Mouse (Mus musculus) megakaryocyte, adult 5-6 weeks (primary cell): ENCODE measurements around the gene Map3k14. TPM values are rescaled to one million over a fixed set of nuclear protein-coding genes. Genes with fewer than 3 reads are reported as not detected.
"Not testable (repeated sequence)": the region's sequence is repeated elsewhere in the genome, so short reads cannot be mapped to it uniquely, and the experiment has no call there.

Experiments
- ATAC-seq: 2 replicates; pipeline ENCODE4 v1.8.0; 2016; ENCODE audit warnings: mild to moderate bottlenecking, inconsistent platforms; ENCODE audit not compliant: poor library complexity, severe bottlenecking
- total RNA-seq, 2 experiments: library from RNA; stranded (forward) in 1 of 2; stranded (reverse) in 1 of 2; fragments of 153-499, 151-499 nt in 1 of 2; fragments of 221-1000, 200-1000 nt in 1 of 2; gene quantifications; 2 replicates each; pipeline versions ENCODE4 v1.2.3 to v1.2.4; 2015 to 2017

Gene Map3k14
- total RNA-seq, 2 experiments from 2014 or later: 15.4 to 16.6 TPM

DNA sequence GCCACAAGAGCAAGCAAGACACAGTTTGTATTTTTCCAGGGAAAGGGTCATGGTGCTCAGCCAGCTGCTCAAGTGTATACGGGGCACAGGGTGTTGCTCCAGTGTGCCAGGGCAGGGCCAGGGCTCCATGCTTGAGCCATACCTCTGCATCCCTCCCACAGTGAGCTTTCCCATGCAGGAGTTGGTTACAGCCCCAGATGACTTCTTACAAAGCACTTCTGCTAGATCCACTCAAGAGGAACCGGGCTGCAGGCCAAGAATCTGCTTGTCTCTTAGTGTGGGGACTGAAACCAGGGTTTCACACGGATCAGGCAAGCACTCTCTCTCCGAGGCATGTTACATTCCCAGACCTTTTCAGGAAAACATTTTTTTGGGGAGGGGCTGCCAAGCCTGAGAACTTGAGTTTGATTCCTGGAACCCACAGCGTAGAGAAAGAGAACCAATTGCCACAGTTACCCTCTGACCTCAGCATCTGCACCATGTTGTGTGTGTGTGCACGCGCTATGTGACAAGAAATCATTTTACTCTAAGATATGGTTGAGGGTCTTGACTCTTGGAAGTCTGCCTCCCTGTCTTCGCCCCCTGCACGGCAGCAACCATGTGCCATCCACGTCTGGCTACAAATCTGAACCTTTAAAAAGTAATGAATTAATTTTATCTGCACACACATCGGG is 19.6 kb downstream of the Map3k14 start:
- no peak for ATAC-seq

DNA sequence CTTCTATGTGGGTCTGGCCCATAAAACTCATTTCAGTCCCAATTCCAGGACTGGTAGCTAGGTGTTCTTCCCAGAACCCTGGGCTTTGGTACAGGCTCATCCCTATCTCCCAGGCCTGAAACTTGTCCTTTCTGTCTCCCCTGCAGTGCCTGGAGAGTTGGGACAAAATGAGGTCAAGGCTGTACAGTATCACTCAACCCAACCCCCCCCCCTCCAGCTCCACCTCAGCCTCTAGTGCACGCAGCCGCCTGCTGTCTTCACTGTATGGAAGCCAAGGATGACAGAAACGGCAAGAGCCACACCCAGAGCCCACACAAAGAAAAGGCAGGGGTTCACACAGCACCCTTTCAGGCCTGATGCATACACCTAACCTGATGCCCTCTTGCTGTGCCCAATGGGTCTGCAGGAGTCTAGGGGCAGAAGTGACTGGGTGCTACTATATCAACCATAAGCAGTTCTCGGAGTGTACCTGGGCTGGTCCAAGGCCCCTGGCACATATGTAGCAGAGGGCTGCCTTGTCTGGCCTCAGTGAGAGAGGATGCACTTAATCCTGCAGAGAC is 20.5 kb downstream of the Map3k14 start:
- no peak for ATAC-seq

GRCm38 (mm10) chr11:103246081-103246730 is 21.1 kb downstream of the Map3k14 start:
- ATAC-seq: peak; percentile 22; the same call in 1 of the 2 replicates

DNA sequence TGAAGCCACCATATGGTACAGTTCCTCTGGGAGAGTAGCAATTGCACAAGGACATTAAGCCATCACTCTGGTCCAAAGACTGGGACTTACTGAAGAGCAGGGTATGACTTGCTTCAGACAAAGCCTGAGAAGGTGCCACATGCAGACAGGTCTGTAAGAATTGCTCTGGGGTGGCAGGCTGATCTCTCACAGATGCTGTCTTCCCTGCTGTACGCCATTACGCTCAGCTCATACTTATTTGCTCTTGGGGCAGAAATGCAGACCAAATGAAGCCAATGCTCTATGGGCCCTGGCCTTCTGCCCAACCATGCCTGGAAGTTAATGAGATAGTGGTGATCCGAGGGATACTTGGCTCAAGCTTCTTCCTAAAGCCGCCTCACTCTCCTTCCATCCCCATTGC is 22.4 kb downstream of the Map3k14 start:
- no peak for ATAC-seq

- ATAC-seq: no peak
These were observed 26.5 kb downstream of the Map3k14 start for GRCm38 (mm10) chr11:103240740-103241139.

DNA sequence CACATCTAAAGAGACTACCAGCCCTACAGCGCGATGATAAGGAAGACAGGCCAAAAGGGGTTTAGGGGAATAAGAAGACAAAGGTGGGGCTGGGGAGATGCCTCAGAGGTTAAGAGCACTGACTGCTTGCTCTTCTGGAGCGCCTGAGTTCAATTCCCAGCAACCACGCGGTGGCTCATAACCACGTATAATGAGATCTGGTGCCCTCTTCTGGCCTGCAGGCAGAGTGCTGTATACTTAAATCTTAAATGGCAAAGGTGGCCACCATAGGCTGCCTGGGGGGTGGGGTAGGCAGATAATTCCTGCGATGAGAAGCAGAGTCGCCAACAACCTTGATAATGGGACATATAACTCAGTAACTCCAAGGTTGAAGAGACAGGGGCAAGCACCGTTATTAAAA is 29.5 kb downstream of the Map3k14 start:
- ATAC-seq: no peak

GRCm38 (mm10) chr11:103236903-103237302 is 30.4 kb downstream of the Map3k14 start:
- ATAC-seq: no peak

GRCm38 (mm10) chr11:103236431-103236830 is 30.8 kb downstream of the Map3k14 start:
- ATAC-seq: no peak

GRCm38 (mm10) chr11:103235702-103236101 is 31.6 kb downstream of the Map3k14 start:
- no peak for ATAC-seq

- no peak for ATAC-seq
These were observed 32.8 kb downstream of the Map3k14 start for GRCm38 (mm10) chr11:103234447-103234846.

- ATAC-seq: peak; percentile 98
These were observed 34.3 kb downstream of the Map3k14 start for GRCm38 (mm10) chr11:103232966-103233365.

- ATAC-seq: no peak
These were observed 35.9 kb downstream of the Map3k14 start for GRCm38 (mm10) chr11:103231367-103231766.

DNA sequence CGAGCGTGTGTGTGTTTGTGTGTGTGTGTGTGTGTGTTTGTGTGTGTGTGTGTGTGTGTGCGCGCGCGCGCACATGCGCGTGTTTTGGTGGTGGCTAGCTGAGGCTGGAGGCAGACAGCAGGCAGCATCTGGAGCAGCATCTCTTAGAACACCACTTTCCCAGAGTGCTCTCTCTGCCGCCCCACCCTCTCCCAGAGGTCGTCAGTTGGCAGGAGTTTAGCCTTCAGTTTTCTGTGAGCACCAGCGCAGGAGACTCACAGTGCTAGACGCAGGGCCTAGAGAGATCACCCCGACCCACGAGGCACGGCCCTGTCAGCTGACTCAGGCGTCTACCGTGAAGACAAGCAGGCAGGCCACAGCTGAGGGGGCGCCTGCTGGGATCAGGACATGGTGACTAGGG is 36.6 kb downstream of the Map3k14 start:
- no peak for ATAC-seq

- no peak for ATAC-seq
These were observed 37.7 kb downstream of the Map3k14 start for GRCm38 (mm10) chr11:103229608-103230007.

DNA sequence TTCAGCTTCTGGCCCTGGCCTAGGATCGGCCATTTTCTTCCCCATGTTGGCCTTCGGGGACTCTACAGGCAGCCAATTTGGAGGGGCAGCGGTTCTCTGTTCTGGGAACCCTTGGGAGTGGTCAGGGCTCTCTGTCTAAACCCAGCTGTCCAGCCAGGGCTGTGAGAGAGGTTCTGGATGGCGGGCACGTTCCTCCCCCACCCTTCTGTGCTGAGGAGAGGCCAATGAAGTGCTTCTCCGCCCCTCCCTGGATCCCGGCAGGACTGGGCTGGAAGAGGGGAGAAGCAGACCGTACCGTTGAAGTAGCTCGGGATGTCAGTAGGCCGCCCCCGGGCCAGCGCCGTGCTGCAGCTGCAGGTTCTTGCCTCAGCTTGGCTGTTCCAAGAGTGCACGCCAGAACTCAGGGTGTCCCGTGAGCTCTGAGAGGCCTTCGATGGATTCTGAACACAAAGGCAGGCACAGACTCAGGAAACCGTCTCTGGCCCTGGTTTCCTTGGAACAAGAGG is 43.3 kb downstream of the Map3k14 start:
- ATAC-seq: no peak

DNA sequence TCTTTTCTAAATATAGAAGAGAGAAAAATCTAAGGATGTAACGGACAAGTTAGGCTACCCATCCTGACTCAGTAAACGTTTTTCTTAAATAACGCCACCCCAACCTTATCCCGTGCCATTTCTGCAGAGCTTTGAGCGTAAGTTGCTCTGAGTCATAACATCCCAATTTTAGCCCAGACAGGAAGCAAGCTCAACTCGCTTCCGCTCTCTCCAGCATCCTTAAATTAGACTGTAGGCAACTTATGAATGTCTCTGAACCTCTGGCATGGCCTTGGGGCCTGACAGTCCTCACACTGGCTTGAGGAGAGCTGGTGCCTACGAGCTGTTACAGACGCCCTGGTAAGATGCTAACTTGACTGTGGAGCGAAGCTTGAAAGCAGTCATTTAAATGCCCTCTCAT is 43.8 kb downstream of the Map3k14 start:
- ATAC-seq: peak; percentile 29; the same call in 1 of the 2 replicates

GRCm38 (mm10) chr11:103222718-103223117 is 44.6 kb downstream of the Map3k14 start:
- ATAC-seq: not testable (repeated sequence)

DNA sequence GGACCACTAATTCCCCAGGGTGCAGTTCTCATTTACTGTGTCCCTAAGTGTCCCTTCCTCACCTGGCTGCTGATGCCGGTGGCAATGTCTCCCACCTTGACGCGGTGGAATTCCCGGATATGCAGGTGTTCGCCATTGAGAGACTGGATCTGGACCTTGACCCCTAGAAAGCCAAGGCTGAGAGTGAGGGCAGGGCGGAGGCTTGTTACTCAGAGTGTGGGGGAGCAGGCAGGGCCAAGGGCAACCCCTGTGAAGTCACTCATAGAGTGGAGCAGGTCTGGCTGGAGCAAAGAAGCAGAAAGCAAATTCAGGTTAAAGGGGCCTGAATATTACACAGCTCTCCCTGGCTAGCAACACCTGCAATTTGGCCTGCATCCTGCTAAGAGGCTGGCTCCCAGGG is 45.8 kb downstream of the Map3k14 start:
- ATAC-seq: no peak

- ATAC-seq: no peak
These were observed 47.3 kb downstream of the Map3k14 start for GRCm38 (mm10) chr11:103219995-103220394.

DNA sequence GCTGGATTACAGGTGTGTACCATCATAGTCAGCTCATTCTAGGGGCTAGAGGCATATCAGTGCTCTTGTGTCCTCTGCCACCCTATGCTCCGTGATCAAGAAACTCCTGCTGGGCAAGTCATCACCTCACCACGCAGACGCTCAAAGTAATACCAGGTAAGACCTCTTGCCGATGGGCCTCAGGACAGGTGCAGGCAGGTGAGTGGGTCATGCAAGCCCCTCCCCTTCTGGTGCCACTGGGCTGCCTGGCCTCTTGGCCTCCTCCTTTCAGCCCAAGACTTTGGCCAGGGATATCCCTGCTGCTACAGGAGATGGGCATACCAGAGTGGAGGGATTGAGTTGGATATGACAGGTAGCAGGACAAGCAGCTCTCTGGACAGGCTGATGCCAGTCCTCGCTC is 48.0 kb downstream of the Map3k14 start:
- no peak for ATAC-seq

DNA sequence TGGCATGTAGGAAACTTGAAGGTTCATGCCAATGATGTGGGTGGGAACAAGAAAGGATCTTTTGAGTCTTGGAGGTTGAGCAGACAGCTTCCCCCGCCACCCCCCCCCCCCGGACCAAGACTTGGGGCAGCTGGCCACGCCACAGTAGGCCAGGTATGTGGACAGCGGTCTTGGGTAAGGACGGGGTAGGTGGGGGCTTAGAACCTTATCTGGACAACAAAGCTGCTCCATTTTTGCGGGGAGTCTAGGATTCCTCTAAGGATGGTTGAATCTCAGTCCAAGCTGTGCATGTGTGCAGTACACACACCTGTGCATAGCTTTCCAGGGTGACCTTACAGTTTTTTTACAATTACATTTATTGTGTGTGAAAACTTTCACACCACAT is 48.8 kb downstream of the Map3k14 start:
- ATAC-seq: no peak
